Mouse (Mus musculus): Measurements from ENCODE around the gene Heatr5a.
A peak's percentile ranks its signal among the peaks of the same experiment; 100 is the strongest.

Gene Heatr5a

GRCm38 (mm10) chr12:51971070-51971664, at the start of gene Heatr5a:
Gene Heatr5a (minus strand): TSS chr12:51971321.
- DNase-seq, result peak; percentile 87

GRCm38 (mm10) chr12:52014494-52015029, 43.4 kb upstream of the Heatr5a start:
- no peak for DNase-seq

GRCm38 (mm10) chr12:52014044-52014443, 42.9 kb upstream of the Heatr5a start:
- DNase-seq, result no peak

GRCm38 (mm10) chr12:52013274-52013673, 42.2 kb upstream of the Heatr5a start:
- DNase-seq, result no peak

- no peak for DNase-seq
Observed at GRCm38 (mm10) chr12:52012159-52012558, 41.0 kb upstream of the Heatr5a start.

- DNase-seq, result no peak
Observed at GRCm38 (mm10) chr12:52010630-52010961, 39.5 kb upstream of the Heatr5a start.

- no peak for DNase-seq
Observed at GRCm38 (mm10) chr12:52009928-52010629, 39.0 kb upstream of the Heatr5a start.

GRCm38 (mm10) chr12:52006633-52006994, 35.5 kb upstream of the Heatr5a start:
- no peak for DNase-seq

- peak; percentile 97 for DNase-seq
Observed at GRCm38 (mm10) chr12:52005877-52006632, 34.9 kb upstream of the Heatr5a start, which contains the start of gene Dtd2. Gene Dtd2 (minus strand): TSS chr12:52006501.

GRCm38 (mm10) chr12:52002746-52003145, 31.6 kb upstream of the Heatr5a start:
- no peak for DNase-seq

- DNase-seq, result peak; percentile 41
Observed at GRCm38 (mm10) chr12:52001544-52001943, 30.4 kb upstream of the Heatr5a start.

GRCm38 (mm10) chr12:51998366-51998932, 27.3 kb upstream of the Heatr5a start:
- no peak for DNase-seq

- no peak for DNase-seq
Observed at GRCm38 (mm10) chr12:51995738-51996536, 24.8 kb upstream of the Heatr5a start.

GRCm38 (mm10) chr12:51990629-51991028, 19.5 kb upstream of the Heatr5a start:
- no peak for DNase-seq

GRCm38 (mm10) chr12:51988536-51988935, 17.4 kb upstream of the Heatr5a start:
- DNase-seq, result no peak

GRCm38 (mm10) chr12:51985826-51986225, 14.7 kb upstream of the Heatr5a start:
- no peak for DNase-seq

- no peak for DNase-seq
Observed at GRCm38 (mm10) chr12:51985163-51985748, 14.1 kb upstream of the Heatr5a start.

GRCm38 (mm10) chr12:51983625-51984024, 12.5 kb upstream of the Heatr5a start:
- DNase-seq, result no peak

GRCm38 (mm10) chr12:51976531-51976930, 5.4 kb upstream of the Heatr5a start:
- no peak for DNase-seq

GRCm38 (mm10) chr12:51974381-51974780, 3.3 kb upstream of the Heatr5a start:
- no peak for DNase-seq

GRCm38 (mm10) chr12:51972269-51973065, 1.3 kb upstream of the Heatr5a start:
- no peak for DNase-seq

All from right cerebral cortex, postnatal 4 days (tissue).